Mouse (Mus musculus) heart, adult 11 months (tissue): ENCODE measurements at regions not wholly inside any gene's neighbourhood (a gene's known extent, or its start where the extent isn't known, plus 50 kb on each side); places are given as distances from the start of the nearest gene placed in this dataset.

ENCODE experiments used
- DNase-seq: peaks from one replicate; pipeline ENCODE4 v3.0.0; 2022

DNA sequence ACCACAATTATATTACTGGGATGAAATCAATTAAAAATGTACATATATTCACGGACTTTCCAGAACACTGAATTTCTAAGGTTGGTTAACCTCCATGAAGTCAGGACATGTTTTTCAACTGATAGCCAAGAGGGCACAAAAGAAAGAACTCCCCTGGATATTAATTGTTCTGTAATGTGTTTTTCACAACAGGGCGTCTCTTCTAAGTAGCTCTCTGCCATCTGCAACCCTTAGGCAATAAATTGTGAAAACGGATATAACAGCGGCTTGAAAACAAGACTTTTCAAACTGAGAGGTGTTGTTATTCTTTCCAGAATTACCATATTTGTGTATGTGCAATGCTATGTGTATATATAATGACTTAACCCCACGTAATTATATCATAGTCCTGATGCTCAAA lies 841.1 kb upstream of the Pot1a start:
- DNase-seq: no peak

DNA sequence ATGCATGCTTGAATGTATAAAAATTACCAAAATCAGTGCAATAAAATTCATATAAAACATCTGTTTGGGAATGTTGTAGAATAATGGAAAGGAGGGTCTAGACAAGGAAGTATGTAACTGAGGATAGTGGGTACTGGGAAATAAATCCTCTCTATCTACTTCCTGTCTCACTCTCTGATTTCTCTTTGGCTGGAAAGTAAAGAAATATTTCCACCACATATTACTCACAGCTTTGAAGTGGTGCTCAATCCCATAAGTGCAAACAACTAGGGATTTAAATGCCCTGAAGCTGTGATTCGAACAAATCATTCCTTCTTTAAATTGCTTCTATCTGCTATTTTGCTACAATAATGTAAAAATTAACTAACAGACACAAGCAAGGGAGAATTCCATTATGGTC lies 840.5 kb upstream of the Pot1a start:
- DNase-seq: no peak

DNA sequence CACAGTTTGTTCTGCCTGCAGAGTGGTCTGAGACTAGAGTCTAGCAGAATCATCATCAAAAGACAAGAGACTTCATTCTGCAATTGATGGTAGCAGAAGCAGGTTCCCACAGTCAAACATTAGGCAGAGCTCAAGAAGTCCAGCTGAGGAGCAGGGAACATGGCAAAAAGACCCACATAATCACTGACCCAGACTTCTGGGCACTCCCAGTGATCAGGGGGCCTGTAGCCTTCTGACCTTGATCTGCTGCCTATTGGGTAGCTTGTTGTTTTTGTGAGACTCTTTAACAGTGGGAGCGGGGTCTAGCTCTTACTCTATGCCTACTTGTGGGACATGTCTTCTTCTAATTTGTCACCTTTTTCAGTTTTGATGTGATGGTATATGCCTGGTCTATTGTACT lies 819.4 kb upstream of the Pot1a start:
- peak; percentile 85 for DNase-seq
